Mouse (Mus musculus) cortical plate, adult 2 months (tissue): Measurements from ENCODE around the gene Slc24a1.

Experiments used
- CTCF ChIP-seq: fragments of 200-500 bp; IDR thresholded peaks from 2 replicates; pipeline ENCODE4 v1.5.1; 2011; ENCODE audit warnings: mild to moderate bottlenecking, control low read depth, low read length; ENCODE audit not compliant: insufficient read depth; ENCODE audit errors: extremely low read depth
- POLR2A ChIP-seq: fragments of 200-500 bp; IDR thresholded peaks from 2 replicates; pipeline ENCODE4 v1.6.1; 2011; ENCODE audit warnings: mild to moderate bottlenecking, low read length, control low read depth; ENCODE audit not compliant: insufficient read depth; ENCODE audit errors: extremely low read depth

- no peak for TF ChIP-seq CTCF
- TF ChIP-seq POLR2A = no peak
These were observed 37.4 kb downstream of the Slc24a1 start for GRCm38 (mm10) chr9:64913973-64914372.
